Mouse (Mus musculus): ENCODE data around the gene Npc1l1. TPM values are rescaled to one million over a fixed set of nuclear protein-coding genes. Genes with fewer than 3 reads are reported as not detected.
A peak's percentile ranks its signal among the peaks of the same experiment; 100 is the strongest.

Gene Npc1l1
- 0.05 and 0.11 TPM in 2 replicates for polyA plus RNA-seq (2014; fragmentation: Nextera tagmentation; extraction: Ambion mirVana)

DNA sequence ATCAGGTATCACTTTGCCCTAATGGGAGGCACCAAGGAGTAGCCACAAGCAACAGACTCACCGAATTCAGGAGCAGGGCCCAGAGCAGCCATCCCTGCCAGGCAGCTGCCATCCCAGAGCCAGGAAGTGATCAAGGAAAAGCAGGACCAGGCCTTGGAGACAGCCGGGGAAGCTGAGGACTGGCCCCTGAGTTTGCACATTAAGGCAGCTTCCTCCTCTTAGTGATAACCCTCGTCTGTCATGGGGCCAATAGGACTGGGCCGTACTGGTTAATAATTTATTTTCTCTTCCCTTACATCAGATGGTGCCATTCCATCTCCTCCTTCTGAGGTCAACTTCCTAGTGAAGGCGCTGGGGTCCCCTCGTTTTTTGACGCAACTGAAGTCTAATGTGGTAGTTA is at the start of gene Npc1l1:
Gene Npc1l1 (minus strand): TSS at position 132 of the 400 bp plus-strand sequence.
- Histone ChIP-seq H3K4me1 (ENCODE audit: control insufficient read depth, insufficient read depth, low read length) (no peaks in the 10 kb centered on the region), H3K36me3 (ENCODE audit: control insufficient read depth, insufficient read depth, low read length) (no peaks in the 10 kb centered on the region), H3K4me3 (ENCODE audit: low read length) (no peak within 1 kb of the TSS), H3K27me3 (ENCODE audit: control insufficient read depth, insufficient read depth, low read length) (no peaks in the 10 kb centered on the region), H3K9ac (ENCODE audit: low read depth, low read length) (no peak within 1 kb of the TSS), H3K9me3 (ENCODE audit: control insufficient read depth, low read length) (peaks cover 2% of the 10 kb centered on the region), H3K27ac (ENCODE audit: low read depth, low read length) (no peak within 1 kb of the TSS), H3K4me2 (replicated peaks; ENCODE audit: low read depth, low read length) (no peak within 1 kb of the TSS)
- ATAC-seq (ENCODE audit: low FRiP score, low TSS enrichment): no peak
- 78% methylated on average over 7 of the region's 7 CpGs for WGBS

DNA sequence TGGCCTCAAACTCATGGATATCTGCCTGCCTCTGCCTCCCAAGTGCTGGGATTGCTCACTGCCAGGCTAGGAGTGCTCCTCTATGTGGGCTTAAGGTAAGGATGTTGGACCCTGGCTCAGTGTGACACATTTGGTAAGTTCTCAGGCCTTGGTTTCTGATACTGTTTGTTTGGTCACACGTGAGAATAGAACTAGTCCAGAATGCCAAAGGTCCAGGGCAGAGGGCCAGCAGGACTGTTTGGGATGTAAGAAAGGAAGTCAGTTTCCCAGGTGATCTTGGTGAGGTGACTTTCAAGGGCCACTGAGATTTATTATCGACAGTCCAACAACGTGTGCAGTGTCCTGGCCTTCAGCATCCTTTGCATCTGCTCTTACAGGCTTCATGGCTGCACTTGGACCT is 46.5 kb upstream of the Npc1l1 start:
- H3K27me3 ChIP-seq (ENCODE audit: control insufficient read depth, insufficient read depth, low read length): no peaks in the 10 kb centered on the region
- no peak overlapping the region for H3K27ac ChIP-seq (ENCODE audit: low read depth, low read length)
- no peak overlapping the region for H3K4me3 ChIP-seq (ENCODE audit: low read length)
- H3K36me3 ChIP-seq (ENCODE audit: control insufficient read depth, insufficient read depth, low read length): peaks cover 7% of the 10 kb centered on the region
- ATAC-seq (ENCODE audit: low FRiP score, low TSS enrichment): no peak
- no peak overlapping the region for H3K9ac ChIP-seq (ENCODE audit: low read depth, low read length)
- peaks cover 4% of the 10 kb centered on the region; the same call in 1 of the 2 replicates for H3K9me3 ChIP-seq (ENCODE audit: control insufficient read depth, low read length)
- 76% methylated on average over 3 of the region's 3 CpGs for WGBS
- peaks cover 16% of the 10 kb centered on the region; the same call in 1 of the 2 replicates for H3K4me1 ChIP-seq (ENCODE audit: control insufficient read depth, insufficient read depth, low read length)
- no peak overlapping the region for H3K4me2 ChIP-seq (replicated peaks; ENCODE audit: low read depth, low read length)

GRCm38 (mm10) chr11:6275094-6275484 is 45.1 kb upstream of the Npc1l1 start:
- Histone ChIP-seq H3K9me3 (ENCODE audit: control insufficient read depth, low read length) (peaks cover under 1% of the 10 kb centered on the region; the same call in 1 of the 2 replicates), H3K27ac (ENCODE audit: low read depth, low read length) (0 out of 2 replicates have a peak overlapping the region, but pooled peaks have one; percentile 43), H3K36me3 (ENCODE audit: control insufficient read depth, insufficient read depth, low read length) (peaks cover 19% of the 10 kb centered on the region), H3K9ac (ENCODE audit: low read depth, low read length) (peak overlapping the region; percentile 53; the same call in 1 of the 2 replicates), H3K4me3 (ENCODE audit: low read length) (peak overlapping the region; percentile 92), H3K4me2 (replicated peaks; ENCODE audit: low read depth, low read length) (peak overlapping the region; percentile 91), H3K4me1 (ENCODE audit: control insufficient read depth, insufficient read depth, low read length) (peaks cover 16% of the 10 kb centered on the region; the same call in 1 of the 2 replicates), H3K27me3 (ENCODE audit: control insufficient read depth, insufficient read depth, low read length) (no peaks in the 10 kb centered on the region)
- no peak for ATAC-seq (ENCODE audit: low FRiP score, low TSS enrichment)
- WGBS: 23% methylated on average over 7 of the region's 7 CpGs

GRCm38 (mm10) chr11:6274387-6275093 is 44.6 kb upstream of the Npc1l1 start, which contains the start of gene Tmed4:
Tmed4 (minus strand) TSS chr11:6274870.
- H3K9me3 ChIP-seq (ENCODE audit: control insufficient read depth, low read length): no peaks in the 10 kb centered on the region
- WGBS: 1% methylated on average over 39 of the region's 39 CpGs
- peak within 1 kb of the TSS; percentile 88 for H3K9ac ChIP-seq (ENCODE audit: low read depth, low read length)
- peak within 1 kb of the TSS; percentile 91 for H3K4me2 ChIP-seq (replicated peaks; ENCODE audit: low read depth, low read length)
- peak within 1 kb of the TSS; percentile 92 for H3K4me3 ChIP-seq (ENCODE audit: low read length)
- peaks cover 19% of the 10 kb centered on the region for H3K36me3 ChIP-seq (ENCODE audit: control insufficient read depth, insufficient read depth, low read length)
- 0 out of 2 replicates have a peak within 1 kb of the TSS, but pooled peaks have one; percentile 43 for H3K27ac ChIP-seq (ENCODE audit: low read depth, low read length)
- peaks cover 16% of the 10 kb centered on the region; the same call in 1 of the 2 replicates for H3K4me1 ChIP-seq (ENCODE audit: control insufficient read depth, insufficient read depth, low read length)
- ATAC-seq (ENCODE audit: low FRiP score, low TSS enrichment): peak; percentile 98
- no peaks in the 10 kb centered on the region for H3K27me3 ChIP-seq (ENCODE audit: control insufficient read depth, insufficient read depth, low read length)

GRCm38 (mm10) chr11:6273607-6274006 is 43.7 kb upstream of the Npc1l1 start:
- H3K27ac ChIP-seq (ENCODE audit: low read depth, low read length): no peak overlapping the region
- ATAC-seq (ENCODE audit: low FRiP score, low TSS enrichment): no peak
- H3K9ac ChIP-seq (ENCODE audit: low read depth, low read length): peak overlapping the region; percentile 88
- H3K9me3 ChIP-seq (ENCODE audit: control insufficient read depth, low read length): no peaks in the 10 kb centered on the region
- 45% methylated on average over 11 of the region's 11 CpGs for WGBS
- H3K4me2 ChIP-seq (replicated peaks; ENCODE audit: low read depth, low read length): peak overlapping the region; percentile 91
- H3K4me3 ChIP-seq (ENCODE audit: low read length): peak overlapping the region; percentile 92
- H3K36me3 ChIP-seq (ENCODE audit: control insufficient read depth, insufficient read depth, low read length): peaks cover 19% of the 10 kb centered on the region
- H3K27me3 ChIP-seq (ENCODE audit: control insufficient read depth, insufficient read depth, low read length): no peaks in the 10 kb centered on the region
- peaks cover 16% of the 10 kb centered on the region; the same call in 1 of the 2 replicates for H3K4me1 ChIP-seq (ENCODE audit: control insufficient read depth, insufficient read depth, low read length)

DNA sequence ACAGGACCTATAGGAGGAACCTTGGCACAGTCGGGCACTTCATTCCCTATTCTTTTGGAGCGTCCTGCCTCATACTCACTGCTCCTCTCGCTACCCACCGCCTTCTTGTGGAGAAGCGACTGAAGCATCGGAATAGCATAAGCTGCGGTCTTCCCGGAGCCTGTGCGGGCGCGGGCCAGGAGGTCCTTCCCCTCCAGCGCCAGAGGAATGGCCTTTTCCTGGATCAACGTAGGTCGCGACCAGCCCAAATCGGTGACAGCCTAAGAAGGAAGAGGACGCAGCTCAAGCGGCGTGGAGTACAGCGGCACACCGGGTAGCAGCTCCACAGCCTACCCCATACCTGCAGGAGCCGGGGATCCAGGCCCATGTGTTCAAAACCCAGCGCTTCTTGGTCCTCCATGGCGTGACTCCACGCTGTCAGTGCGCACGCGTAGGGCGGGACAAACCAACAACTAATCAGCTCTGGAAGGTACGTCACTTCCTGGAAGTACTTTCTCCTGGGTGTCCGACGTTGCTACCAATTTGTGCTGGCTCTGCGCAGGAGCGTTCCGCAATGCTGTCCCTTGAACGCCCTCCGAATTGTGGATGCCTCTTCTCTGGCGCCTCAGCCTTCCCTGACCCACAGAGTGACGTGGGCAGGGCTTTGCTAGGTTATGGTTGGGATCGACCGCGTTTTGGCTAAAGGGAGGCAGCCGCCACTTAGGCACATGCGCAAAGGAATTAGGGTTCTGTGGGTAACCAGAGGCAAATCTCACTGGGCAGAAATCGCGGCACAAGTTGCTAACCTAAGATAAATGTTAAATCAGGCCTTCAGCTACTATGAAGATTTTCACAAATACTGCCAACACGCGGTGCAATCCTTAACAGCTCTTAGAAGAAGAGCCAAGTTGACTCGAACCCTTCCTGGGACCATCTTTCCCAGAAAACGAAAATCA is 37.6 kb upstream of the Npc1l1 start, which contains the start of gene Ddx56:
Gene Ddx56 (minus strand): TSS at position 453 of the 935 bp plus-strand sequence.
- no peaks in the 10 kb centered on the region for H3K27me3 ChIP-seq (ENCODE audit: control insufficient read depth, insufficient read depth, low read length)

GRCm38 (mm10) chr11:6266621-6267020 is 36.7 kb upstream of the Npc1l1 start:
- peaks cover 8% of the 10 kb centered on the region for H3K4me1 ChIP-seq (ENCODE audit: control insufficient read depth, insufficient read depth, low read length)
- ATAC-seq (ENCODE audit: low FRiP score, low TSS enrichment): no peak
- H3K9me3 ChIP-seq (ENCODE audit: control insufficient read depth, low read length): no peaks in the 10 kb centered on the region
- H3K9ac ChIP-seq (ENCODE audit: low read depth, low read length): peak overlapping the region; percentile 86
- 74% methylated on average over 9 of the region's 9 CpGs for WGBS
- H3K27ac ChIP-seq (ENCODE audit: low read depth, low read length): no peak overlapping the region; the same call in 1 of the 2 replicates
- H3K4me2 ChIP-seq (replicated peaks; ENCODE audit: low read depth, low read length): peak overlapping the region; percentile 90
- peaks cover 62% of the 10 kb centered on the region for H3K36me3 ChIP-seq (ENCODE audit: control insufficient read depth, insufficient read depth, low read length)
- H3K4me3 ChIP-seq (ENCODE audit: low read length): peak overlapping the region; percentile 81
- H3K27me3 ChIP-seq (ENCODE audit: control insufficient read depth, insufficient read depth, low read length): no peaks in the 10 kb centered on the region

More for the DNA sequence above, 37.6 kb upstream of the Npc1l1 start, which contains the start of gene Ddx56:
- H3K9ac ChIP-seq (ENCODE audit: low read depth, low read length): peak within 1 kb of the TSS; percentile 86
- 3% methylated on average over 50 of the region's 50 CpGs for WGBS
- H3K4me1 ChIP-seq (ENCODE audit: control insufficient read depth, insufficient read depth, low read length): peaks cover 8% of the 10 kb centered on the region
- H3K27ac ChIP-seq (ENCODE audit: low read depth, low read length): peak within 1 kb of the TSS; percentile 87
- no peaks in the 10 kb centered on the region for H3K9me3 ChIP-seq (ENCODE audit: control insufficient read depth, low read length)
- H3K4me2 ChIP-seq (replicated peaks; ENCODE audit: low read depth, low read length): peak within 1 kb of the TSS; percentile 90
- peaks cover 59% of the 10 kb centered on the region for H3K36me3 ChIP-seq (ENCODE audit: control insufficient read depth, insufficient read depth, low read length)
- peak within 1 kb of the TSS; percentile 81 for H3K4me3 ChIP-seq (ENCODE audit: low read length)
- peak; percentile 98 for ATAC-seq (ENCODE audit: low FRiP score, low TSS enrichment)

DNA sequence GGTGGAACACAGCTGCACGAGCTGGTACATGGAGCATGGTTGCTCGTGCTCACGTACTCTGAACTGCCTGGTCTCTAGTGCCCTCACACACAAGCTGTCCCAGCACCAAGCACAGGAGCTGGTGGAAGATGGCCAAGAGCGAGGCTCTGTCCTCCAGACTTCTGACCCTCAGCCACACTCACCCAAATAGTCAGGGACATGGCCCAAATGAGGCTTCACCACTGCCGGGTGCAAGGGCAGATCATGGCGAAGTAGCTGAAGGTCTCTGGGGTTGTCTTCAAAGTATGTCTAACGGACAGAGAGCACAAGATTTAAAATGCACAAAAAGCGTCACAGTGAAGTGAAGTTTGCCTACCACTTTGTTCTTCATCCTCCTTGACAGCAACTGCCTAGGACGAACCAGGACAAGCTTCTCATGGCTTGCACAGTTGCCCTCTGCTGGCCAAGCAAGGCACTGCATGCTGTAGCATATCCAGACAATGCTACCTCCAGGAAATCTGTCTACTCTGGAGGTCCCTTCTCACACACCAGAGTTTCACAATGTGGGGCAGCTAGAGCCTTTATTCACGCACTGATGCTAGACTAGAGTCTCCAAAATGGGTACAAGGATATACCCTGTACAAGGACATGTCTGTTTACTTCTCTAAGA is 31.6 kb upstream of the Npc1l1 start:
- ATAC-seq (ENCODE audit: low FRiP score, low TSS enrichment): no peak
- H3K9me3 ChIP-seq (ENCODE audit: control insufficient read depth, low read length): no peaks in the 10 kb centered on the region
- H3K27me3 ChIP-seq (ENCODE audit: control insufficient read depth, insufficient read depth, low read length): no peaks in the 10 kb centered on the region
- peaks cover 92% of the 10 kb centered on the region for H3K36me3 ChIP-seq (ENCODE audit: control insufficient read depth, insufficient read depth, low read length)
- 81% methylated on average over 10 of the region's 10 CpGs for WGBS
- no peak overlapping the region for H3K4me3 ChIP-seq (ENCODE audit: low read length)
- no peak overlapping the region for H3K4me2 ChIP-seq (replicated peaks; ENCODE audit: low read depth, low read length)
- peaks cover 3% of the 10 kb centered on the region for H3K4me1 ChIP-seq (ENCODE audit: control insufficient read depth, insufficient read depth, low read length)
- H3K9ac ChIP-seq (ENCODE audit: low read depth, low read length): no peak overlapping the region
- no peak overlapping the region for H3K27ac ChIP-seq (ENCODE audit: low read depth, low read length)
